Mouse (Mus musculus): ENCODE measurements around the gene Itga9. TPM values are rescaled to one million over a fixed set of nuclear protein-coding genes. Genes with fewer than 3 reads are reported as not detected.

Itga9 gene
- total RNA-seq, 4 experiments from 2014 or later, result 24.9 to 42.6 (median 36.7) TPM

DNA sequence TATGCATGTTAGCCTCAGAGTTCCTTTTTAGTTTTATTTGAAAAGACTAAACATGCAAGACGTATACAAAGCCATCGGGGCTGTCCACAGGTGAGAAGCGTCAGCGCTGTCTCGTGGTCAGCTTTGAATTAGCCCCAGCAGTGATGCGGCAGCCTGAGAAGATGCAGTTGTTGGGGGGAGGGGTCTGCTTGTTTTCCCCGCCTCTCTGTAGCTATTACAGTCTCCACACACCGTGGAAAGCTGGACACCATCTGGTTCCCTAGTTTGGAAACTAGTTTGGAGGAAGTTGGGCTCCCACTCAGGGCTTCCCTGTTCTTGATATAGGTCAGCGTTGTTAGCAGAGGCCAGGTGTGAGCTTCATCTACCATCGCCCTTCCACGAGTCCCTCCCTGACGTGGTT, 266.5 kb downstream of the Itga9 start:
- no peak for DNase-seq (ENCODE audit: low spot score)

DNA sequence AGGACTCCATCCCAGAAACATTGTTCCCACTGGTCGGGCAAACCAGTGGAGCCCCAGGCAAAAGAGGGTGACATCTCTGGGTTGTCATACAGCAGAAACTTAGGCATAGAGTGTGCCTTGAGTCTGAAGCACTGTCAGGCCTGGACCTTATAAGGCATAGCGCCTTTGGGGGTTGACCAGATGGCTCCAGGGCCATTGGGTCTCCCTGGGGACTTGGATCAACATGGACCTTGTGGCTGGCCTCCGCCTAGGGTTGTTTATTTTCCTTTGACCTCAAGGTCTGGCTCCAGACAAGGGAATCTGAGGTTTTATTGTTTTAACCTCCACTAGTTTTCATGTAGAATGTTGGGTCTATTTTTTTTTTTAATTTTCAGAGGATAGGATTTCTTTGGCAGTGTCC, 267.1 kb downstream of the Itga9 start:
- no peak for DNase-seq (ENCODE audit: low spot score)

DNA sequence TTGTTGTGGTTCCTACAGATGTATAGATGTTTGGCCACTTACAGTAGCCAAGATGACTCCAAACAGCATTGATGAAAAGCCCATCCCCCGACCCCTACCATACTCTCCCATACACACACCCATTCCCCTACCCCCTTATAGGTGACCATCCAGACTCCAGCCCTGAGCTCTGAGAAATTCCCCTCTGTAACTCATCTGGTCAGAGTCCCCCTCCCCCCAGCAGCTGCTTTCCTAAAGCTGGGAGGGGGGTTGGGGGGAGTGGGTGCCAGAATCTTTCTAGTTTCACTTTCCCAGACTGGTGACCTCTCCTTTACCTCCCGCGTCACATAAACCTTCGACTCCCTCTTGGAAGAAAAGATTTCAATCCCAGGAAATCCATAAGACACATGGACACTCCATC, 269.2 kb downstream of the Itga9 start:
- no peak for DNase-seq (ENCODE audit: low spot score)

DNA sequence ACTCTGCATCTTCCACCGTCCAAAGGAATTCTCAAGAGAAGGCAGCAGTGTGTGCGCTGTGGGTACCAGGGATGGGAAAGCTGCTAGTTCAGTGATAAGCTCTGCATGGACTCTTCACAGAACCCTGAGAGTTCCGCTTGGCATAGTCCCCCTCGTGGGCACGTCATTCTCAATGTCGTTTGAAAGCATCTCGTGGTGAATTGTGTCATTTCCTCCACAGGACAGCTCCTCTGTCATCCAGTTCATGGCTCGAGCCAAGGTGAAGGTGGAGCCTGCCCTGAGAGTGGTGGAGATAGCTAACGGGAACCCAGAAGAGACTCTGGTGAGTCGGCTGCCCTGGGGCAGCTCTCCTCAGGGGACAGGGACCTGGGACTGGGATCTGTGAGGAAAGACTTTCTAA, 270.4 kb downstream of the Itga9 start:
- DNase-seq (ENCODE audit: low spot score), result no peak

DNA sequence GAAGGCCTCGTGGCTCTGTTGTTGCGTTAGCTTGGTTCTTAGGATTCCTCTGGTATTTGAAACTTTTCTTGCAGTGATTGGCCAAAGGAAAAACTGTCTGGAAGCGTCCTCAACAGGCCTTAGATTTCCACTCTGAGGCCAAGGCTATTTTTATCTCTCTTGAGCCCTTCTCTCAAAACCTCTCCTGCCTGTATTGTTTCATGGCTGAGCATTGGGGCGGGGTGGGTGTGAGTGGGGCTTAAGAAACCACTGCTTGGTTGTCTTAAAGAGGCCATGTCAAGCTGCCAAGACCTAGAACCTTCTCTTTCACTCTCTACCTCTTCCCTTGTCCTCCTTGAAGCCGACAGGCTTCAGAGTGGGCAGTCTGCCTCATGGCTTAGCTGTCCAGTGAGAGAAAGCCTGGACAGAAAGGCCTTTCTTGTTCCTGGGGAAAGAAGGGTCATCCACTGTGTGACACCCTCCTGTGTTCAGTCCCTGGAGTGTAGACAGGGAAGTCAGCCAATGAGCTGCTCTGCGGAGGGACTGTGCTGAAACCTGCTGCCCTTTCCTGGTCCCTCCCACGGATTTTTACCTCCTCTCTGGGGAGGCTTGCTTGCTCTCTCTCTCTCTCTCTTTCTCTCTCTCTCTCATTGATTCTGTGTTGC, 271.0 kb downstream of the Itga9 start:
- no peak for DNase-seq (ENCODE audit: low spot score)

DNA sequence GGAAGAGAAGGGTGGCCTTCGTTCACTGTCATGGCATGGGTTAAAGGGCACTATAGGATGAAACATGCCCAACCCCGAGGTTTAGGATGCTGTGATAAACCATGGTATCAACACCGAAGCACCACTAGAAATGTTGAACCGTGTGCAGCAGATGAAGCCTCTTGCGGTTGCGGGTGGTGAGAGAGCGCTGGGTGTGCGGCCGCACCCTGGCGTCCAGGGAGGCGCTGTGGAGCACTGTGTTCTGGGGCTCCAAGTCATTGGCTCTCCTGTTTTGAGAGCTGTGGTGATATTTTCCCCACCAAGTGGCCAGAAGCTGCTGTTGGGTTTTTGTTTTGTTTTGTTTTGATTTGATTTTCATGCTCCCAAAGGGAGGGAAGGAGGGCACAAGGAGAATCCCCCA, 272.1 kb downstream of the Itga9 start:
- no peak for DNase-seq (ENCODE audit: low spot score)

DNA sequence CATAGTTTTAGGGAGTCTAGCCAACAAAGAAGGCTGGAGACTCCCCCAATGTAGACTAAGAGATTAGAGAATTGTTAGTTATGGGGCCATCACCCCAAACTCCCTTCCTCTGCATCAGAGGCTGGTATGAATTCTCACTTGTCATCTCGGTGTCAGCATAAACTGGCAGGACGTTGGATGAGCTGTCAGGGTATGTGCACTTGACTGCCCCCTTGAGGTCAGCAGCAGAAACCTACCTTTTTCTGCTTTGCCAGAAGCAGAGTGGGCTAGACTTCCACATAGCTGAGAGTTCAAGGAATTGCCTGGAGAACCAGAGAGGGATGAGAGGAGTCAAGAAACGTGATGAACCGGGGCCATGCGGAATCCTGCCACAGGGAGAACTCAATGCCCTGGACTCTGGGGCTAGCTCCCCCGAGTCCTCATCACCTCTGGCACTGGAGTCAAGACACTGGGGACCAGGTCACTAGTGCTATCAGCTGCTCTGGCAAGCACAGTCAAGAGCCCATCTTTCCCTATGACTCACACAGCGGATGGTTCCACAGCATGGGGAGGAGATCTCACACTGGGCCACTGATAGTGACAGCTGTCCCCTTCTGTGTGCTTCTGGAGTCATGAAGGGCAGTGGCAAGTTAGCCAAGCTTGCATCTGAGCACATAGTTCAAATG, 274.9 kb downstream of the Itga9 start:
- no peak for DNase-seq (ENCODE audit: low spot score)

DNA sequence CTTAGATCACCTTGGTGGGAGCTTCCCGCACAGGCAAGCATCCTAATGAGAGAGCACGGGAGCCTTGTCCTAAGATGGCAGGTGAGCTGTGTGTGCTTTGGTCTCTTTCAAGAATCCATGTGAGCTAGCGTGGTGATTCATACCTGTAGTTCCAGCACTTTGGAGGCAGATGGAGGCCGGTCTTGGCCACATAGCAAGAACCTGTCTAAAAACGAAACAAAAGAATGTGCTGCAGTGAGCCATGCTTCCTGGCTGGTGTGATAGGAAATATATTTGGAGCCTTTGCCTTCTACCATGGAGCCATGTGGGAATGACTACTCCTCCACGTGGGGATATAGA, 275.4 kb downstream of the Itga9 start:
- no peak for DNase-seq (ENCODE audit: low spot score)

DNA sequence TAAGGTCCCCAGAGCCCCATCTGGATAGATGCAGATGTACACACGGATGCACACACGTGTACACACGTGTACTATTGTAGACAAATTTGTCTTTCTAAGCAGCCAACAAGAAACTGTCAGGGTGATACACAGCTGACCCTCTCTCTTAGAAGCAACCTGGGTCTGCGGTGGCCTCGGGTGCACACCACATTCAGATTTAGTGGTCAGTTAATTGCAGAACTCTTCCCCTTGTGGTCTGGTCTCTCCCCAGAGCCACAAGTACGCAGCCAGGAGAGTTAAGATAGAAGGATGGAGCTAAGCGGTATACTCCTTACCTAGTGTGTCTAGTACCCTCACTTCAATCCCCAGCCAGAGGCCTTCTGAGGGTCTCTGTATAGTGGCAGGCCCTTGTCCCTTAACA, 276.7 kb downstream of the Itga9 start:
- no peak for DNase-seq (ENCODE audit: low spot score)

DNA sequence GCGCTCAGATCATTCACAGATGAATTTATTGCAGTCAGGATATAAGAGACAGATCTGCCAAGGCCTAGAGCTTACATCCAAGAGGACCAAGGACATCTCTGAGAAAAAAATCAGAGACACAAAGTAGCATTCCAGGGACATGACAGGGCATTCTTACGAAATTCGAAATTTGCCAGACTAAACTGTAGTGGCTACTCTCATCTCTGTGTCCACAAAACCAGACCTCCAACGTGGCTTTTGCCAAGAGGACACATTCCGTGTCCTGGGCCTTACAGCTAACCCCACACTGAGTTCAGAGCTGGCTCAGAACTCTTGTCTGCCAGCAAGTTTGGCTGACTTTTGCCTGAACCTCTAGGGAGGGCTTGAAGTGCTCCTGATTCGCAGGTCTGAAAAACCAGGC, 279.3 kb downstream of the Itga9 start:
- peak; percentile 21 for DNase-seq (ENCODE audit: low spot score)

DNA sequence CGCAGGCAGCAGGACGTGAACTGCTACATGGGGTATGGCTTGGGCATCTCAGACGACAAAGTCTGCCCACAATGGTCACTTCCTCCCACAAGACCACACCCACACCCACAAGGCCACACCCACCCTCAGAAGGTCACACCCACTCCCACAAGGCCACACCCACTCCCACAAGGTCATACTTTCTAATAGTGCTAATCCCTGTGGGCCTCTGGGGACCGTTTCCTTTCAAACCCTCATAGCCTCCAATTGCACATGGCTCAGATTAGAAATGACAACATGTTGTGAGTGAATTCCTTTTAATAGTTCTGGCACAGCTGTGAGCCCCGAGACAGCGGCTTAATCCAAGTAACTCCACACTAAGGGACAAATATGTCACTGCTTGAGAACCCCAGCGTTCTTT, 280.7 kb downstream of the Itga9 start:
- DNase-seq (ENCODE audit: low spot score), result no peak

DNA sequence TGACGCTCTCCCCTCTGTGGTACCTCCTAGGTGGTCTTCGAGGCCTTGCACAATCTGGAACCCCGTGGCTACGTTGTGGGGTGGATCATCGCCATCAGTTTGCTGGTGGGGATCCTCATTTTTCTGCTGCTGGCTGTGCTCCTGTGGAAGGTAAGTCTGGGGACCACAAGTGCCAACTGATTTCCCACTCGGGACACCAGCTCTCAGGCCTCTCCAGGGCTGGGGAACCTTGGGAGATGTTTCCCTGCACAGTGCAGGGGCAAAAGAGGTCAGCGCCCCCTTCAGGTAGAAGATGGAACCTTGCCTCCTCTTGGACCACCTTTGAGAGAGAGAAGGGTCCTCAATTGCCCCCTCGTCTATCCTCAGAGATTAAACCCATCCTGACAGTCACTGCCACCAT, 281.2 kb downstream of the Itga9 start:
- DNase-seq (ENCODE audit: low spot score), result no peak

DNA sequence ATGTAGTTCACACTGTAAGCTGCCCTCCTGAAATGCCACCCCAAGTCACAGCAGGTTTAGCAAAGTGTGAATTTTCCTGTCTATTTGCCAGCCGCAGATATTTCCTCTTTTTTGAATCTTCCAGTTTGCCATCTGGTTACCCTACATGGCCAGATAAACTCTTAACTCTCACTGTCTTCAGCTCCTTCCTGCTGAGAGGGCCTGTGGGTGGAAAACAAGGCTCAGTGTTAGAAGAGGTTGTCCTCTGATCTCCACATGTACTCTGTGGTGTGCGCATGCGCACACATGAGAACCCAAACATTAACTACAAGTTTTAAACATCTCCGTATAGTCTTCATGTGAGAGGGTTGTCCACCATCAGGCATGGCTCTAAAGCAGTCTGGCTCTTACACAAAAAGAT, 283.7 kb downstream of the Itga9 start:
- DNase-seq (ENCODE audit: low spot score), result no peak

DNA sequence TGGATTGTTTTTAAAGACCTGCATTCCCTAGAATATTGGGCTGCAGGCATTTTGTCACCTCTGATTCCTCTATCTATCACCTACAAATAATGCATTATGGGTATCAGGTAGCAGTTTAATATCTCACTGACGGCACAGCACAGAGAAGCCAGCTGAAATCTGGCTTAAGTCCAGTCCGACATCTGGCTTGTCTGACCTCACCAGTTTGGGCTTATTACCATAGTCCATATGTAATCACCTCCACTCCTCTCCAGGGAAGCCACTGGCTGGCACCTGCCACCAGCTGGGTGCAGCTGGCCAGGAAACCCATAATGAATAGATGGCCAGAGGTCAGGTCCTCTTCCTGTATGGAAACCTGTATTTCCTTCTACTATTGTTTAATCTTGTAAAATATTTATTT, 284.2 kb downstream of the Itga9 start:
- no peak for DNase-seq (ENCODE audit: low spot score)

DNA sequence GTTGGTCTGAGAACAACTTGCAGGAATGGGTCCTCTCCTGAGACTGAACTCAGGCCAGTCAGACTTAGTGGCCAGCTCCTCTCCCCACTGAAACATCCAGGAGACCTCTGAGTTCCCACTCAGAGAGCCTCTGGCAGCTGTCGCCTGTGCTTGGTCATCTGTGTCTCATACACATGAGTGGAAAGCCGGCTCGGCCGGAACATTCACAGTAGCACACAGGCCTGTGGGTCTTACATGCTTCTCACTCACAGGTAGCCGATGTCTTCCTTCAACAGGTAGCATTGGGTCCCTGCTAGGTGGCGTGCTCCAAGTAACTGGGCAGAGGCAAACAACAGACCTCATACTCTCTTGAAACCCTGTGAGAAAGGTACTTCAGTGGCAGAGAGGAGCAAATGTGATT, 284.6 kb downstream of the Itga9 start:
- DNase-seq (ENCODE audit: low spot score), result no peak

DNA sequence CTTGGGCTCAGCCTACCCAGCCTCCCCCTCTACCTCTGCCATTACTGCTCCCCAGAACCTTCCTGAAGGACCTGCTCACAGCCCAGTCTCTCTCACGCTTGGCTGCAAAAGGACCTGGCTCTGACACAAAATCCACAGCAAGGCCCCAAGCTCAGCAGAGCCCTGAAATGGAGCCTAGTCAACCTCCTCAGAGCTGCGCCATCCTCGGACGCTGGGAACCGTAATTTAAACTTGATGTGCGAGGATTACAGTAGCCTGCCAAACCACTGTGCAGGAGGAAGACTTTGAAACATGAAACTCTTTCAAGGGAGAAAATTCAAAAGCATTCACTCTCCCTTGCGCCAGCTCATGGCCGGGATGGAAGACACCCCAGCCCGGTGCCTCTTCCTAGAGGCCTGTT, 285.1 kb downstream of the Itga9 start:
- DNase-seq (ENCODE audit: low spot score), result no peak

DNA sequence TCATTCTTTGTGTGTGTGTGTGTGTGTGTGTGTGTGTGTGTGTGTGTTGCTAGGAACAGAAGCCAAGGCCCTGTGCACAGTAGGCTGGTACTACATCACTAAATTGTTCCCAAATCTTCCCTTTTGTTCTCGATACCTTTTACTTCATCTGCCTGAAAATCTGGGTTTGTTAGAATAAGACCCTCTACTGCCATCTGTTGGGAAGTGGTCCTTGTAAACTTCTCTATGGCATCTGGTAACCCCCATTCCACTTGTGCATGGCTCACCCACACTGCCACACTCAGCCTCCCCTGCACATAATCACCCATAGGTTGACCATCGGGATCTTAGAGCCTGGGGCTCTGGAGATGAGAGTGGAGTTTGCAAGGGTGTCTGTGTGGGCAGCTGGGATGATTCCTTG, 288.6 kb downstream of the Itga9 start:
- no peak for DNase-seq (ENCODE audit: low spot score)

DNA sequence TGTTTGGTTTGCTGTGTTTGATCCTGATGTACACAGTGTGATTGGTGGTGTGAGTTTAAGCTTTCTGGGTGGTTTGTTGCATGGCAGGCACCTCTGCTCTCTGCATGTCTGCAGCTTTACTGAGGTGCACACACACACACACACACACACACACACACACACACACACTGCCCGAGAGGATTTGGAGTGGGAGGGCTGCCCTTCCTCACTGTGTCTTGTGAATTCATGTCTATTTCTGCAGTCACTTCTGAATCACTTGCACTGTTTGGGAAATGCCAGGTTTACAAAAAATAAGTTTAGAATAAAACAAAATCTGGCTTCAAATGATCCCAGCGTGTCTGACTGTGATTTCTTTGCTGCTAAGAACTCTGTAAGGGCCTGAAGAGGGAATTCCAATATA, 294.2 kb downstream of the Itga9 start:
- DNase-seq (ENCODE audit: low spot score), result no peak

DNA sequence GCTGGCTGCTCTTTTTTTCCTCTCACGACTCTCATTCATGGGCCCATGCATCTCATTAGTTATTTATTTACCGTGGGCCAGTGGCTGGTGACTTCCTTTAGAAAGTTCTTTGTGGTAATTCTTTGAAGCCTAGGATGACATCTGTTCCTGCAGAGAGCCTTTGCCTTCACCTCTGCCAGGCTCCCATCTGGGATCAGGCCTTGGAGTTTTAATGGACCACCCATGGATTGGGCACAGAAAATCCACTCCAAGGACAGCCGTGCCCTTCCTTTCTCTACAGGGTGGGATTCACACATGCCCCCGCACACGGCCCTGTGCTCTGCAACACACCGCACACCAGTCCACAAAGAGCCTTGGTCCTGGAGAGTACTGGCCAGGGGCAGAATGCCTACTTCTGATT, 295.4 kb downstream of the Itga9 start:
- DNase-seq (ENCODE audit: low spot score), result no peak

DNA sequence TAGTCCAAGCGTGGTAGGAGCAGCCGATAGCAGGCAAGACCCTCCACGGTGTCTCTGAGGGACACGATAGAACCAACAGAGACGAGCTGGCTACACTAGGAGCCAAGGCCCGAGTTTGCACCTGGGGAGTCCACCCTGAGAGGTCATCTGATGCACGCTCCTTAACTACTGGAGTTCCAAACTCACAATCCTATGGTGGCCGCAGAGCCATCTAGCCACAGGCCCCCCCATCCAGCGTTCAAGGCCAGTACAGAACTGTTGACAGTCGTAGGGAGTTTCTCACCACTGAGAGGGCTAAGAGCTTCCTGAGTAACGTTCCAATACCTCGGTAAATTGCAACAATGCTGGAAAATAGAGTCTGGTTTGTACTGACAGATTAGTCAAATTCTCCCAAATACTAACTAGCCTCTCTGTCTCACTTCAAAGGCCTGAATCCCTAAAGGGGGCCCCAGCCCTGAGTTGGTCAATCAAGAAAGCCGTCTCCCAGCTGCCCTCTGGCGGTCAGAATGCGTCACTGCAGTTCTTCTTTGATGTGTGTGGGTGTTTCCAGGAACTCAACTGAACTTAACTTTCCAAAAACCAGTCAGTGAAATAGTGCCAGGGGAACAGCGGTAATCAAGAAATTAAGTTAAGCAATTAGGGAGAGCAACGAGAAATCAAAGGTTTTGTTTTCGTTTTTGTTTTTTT, 301.6 kb downstream of the Itga9 start:
- peak; percentile 82 for DNase-seq (ENCODE audit: low spot score)

DNA sequence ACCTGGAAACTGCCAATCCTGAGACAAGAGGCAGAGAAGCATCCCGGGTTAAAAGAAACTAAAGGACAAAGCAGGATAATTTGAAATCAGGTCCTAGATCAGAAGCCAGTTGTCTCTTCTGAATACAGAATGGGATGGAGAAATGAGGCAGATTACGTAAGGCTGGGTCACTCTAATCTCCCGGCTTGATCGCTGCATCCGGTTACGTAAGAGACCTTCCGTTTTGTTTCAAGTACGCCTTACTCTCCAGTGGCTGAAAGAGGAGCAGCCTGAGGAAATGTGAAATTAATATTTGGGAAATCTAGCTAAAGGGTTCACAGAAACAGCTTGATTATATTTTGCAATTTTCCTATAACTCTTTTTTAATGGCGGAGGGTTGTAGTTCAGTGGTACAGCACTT, 306.6 kb downstream of the Itga9 start:
- DNase-seq (ENCODE audit: low spot score), result no peak

DNA sequence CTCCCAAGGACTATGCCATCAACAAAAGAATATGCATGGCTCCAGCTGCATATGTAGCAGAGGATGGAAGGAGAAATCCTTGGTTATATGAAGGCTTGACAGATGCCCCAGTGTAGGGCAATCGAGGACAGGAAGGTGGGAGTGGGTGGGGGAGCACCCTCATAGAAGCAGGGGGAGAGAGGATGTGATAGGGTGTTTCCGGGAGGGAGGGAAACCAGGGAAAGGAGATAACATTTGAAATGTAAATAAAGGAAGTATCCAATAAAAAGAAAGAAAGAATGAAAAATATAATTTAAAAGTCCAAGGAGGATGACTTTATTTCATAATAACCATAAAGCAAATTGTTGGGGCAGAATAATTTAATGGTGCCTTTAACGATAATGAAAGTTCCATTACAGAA, 307.1 kb downstream of the Itga9 start:
- no peak for DNase-seq (ENCODE audit: low spot score)

DNA sequence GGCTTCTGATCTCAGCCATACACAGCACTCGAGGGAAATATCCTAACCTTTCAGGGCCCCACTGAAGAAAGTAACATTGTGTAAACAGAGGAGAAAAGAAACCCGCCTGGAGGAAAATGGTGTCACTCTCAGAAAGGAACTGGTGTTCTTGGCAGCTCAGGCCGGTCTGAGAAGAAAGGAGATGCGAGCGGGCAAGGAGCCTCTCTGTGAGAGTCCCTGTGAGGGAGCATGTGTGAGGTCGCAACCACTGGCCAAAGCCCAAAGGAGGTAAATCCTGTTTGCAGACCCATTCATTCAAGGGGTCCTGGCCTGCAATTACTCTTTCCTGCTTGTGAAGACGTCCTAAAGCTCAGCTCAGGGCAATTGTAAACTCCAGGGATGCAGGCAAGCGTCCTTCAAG, 308.1 kb downstream of the Itga9 start:
- DNase-seq (ENCODE audit: low spot score), result no peak

DNA sequence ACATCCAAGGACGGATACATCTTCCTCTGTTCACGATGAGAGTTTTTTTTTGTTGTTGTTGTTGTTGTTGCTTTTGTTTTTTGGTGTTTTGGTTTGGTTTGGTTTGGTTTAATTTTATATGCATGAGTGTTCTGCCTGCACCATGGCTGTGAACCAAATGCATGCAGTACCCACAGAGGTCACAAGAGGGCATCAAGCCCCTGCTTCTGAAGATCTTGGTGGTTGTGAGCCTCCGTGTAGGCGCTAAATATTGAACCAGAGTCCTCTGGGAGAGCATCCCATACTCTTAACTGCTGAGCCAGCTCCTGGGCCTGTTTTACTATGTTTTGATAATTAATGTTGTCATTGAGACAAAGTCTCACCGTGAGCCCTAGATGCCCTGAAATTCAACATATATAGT, 308.8 kb downstream of the Itga9 start:
- DNase-seq (ENCODE audit: low spot score), result no peak

All from heart, adult 8-10 months (tissue).